Mouse (Mus musculus): ENCODE measurements around the gene Mgat4d. TPM values are rescaled to one million over a fixed set of nuclear protein-coding genes. Genes with fewer than 3 reads are reported as not detected.

Mgat4d gene
- not detected for polyA plus RNA-seq (2017; shearing (Covaris generic))

DNA sequence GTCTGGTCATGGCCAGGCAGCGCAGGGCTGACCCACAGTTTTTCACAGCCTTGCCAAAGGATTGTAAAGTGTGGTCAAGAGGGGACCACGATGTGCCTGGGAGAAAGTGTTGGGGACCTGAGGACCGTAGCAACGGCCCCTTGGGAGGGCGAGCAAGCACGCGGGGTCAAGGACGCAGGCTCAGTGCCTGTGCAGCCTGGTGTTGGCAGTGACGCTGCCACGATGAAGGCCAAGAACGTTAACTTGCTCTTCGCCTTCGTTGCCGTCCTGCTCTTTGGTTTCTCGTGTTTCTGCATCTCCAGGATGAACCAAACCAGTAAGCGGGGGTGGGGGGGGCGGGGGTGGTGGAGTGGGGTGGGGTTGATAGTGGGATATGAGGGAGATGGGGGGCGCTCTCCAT is at the start of gene Mgat4d:
Gene Mgat4d (plus strand): TSS at position 209 of the 400 bp plus-strand sequence.

DNA sequence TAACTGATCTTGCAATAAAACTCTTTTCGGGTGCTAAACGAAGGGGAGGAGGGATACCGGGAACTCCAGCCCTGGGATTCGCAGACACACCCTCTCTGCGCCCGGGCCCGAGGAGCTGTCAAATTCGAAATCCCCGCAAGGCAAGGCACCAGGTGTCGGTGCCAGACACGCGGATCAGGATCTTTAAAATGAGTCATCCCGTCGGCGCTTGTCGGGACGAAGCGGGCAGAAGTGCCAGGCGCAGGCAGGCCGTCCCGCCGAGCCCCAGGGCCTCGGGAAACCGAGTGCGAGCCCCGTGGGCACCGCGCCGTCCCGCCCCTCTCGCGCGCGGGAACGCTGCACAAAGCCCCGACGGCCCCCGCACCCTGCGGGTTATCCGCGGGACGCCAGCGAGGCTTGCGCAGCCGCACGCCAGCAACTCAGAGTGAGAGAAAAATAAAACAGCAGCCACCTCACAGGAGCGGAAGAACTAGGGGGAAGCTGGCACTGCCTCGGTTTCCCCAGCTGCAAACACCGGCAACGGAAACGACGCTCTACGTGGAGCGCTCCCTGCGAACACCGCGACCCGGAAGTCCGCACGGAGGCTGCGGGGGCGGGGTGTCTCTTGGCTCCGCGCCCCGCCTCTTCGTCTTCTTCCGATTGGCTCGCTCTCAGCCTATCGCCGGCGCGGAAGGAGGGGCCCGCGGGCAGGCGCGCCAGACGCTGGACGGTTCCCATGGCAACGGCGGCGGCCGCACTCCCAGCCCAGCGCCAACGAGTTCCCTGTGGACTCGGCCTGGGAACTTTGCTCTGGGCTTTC is 16.2 kb upstream of the Mgat4d start, which contains the start of gene Elmod2:
Gene Elmod2 (minus strand): TSS at position 588 of the 799 bp plus-strand sequence.

DNA sequence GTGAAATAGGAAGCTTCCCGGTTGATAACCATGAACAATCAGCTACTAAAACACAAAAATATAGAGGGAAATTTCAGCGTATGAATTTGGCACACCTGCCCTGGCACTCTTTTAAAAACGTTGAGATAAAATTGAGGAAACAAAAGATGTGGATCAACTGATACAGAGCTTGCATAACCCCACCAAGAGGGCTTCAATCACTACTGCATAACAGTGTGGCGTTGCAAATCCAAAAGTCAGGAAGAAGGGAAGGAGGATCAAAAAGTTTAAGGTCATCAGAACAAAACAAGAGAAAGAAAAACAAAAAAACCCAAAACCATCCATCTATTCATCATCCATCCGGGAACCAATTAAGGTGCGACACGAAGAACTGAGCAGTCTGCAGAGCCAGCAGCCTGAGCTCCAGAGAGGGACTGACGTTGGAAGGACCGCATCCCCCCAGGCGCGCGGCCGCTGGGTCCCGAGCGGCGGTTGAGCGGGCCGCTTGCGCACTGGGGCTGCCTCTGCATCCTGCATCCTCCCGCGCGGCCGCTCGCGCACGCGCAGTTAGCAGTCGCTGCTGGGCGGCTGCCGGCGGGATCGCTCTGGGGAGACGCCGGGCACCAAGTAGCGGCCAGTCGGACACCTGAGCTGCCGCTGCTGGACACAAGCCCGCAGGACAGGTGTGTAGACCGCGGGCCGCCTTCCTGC is 41.2 kb downstream of the Mgat4d start, which contains the start of gene Clgn:
Gene Clgn (plus strand): TSS at position 552 of the 690 bp plus-strand sequence.

Other genes with a start within 250 kb of the Mgat4d start
- gene Tbc1d9, start 183.1 kb upstream of the Mgat4d start, polyA plus RNA-seq (2017; shearing (Covaris generic)): 0.20 TPM
- not detected for gene Gm10645, start 182.3 kb upstream of the Mgat4d start, polyA plus RNA-seq (2017; shearing (Covaris generic))
- gene Ucp1, start 58.1 kb upstream of the Mgat4d start, polyA plus RNA-seq (2017; shearing (Covaris generic)): not detected
- 15.3 TPM for gene Elmod2, start 16.0 kb upstream of the Mgat4d start, polyA plus RNA-seq (2017; shearing (Covaris generic))
- gene Clgn, start 41.4 kb downstream of the Mgat4d start, polyA plus RNA-seq (2017; shearing (Covaris generic)): 0.18 TPM
- 25.8 TPM for gene Scoc, start 109.9 kb downstream of the Mgat4d start, polyA plus RNA-seq (2017; shearing (Covaris generic))
- not detected for gene Olfr370, start 187.3 kb downstream of the Mgat4d start, polyA plus RNA-seq (2017; shearing (Covaris generic))
- 242 TPM for gene Ndufb7, start 218.2 kb downstream of the Mgat4d start, polyA plus RNA-seq (2017; shearing (Covaris generic))